Mouse (Mus musculus): Measurements from ENCODE around the gene Cxcl17.
"Not testable (repeated sequence)": the region's sequence is repeated elsewhere in the genome, so short reads cannot be mapped to it uniquely, and the experiment has no call there.

The Cxcl17 gene

DNA sequence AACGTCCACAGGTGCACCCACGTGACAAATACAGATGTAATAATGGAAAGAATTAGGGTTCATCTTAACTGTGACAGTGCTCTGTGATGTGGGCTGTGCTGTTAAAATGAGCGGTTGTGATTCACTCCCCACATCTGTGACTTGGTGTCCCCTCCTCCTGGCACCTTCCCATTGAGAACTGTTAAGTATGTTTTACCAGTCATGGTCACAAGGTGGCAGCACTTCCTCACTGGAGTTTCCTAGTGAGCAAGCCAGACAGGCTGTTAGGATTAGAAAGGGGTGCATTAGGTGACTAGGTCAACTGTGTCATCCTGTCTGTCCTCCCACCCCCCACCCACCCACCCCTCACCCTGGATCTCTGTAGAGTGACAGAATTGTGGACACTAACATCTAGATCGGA is 11.7 kb upstream of the Cxcl17 start:
- peak; percentile 90 for DNase-seq (ENCODE audit: low read depth)

GRCm38 (mm10) chr7:25422286-25422841 is 9.7 kb upstream of the Cxcl17 start:
- DNase-seq (ENCODE audit: low read depth): no peak

DNA sequence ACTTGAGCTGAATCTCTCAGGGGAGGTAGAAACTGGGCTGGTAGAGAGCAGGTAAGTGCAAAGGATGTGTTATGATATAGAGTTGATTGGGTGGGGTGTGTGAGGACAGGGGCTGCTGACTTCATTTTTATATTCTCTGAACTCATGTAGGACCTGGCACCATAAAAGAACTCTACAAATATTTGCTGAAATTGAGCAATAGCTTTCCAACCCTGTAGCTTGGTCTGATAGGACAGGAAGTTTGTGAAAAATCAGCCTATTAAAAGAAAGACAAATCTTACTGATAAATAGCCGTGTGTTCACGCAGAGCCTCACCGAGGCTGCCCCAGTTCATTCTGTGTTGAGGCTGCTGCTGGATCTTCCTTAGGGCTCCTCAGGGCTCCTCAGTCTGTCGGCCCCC is 7.3 kb upstream of the Cxcl17 start:
- DNase-seq (ENCODE audit: low read depth): no peak

GRCm38 (mm10) chr7:25419536-25419935 is 6.8 kb upstream of the Cxcl17 start:
- no peak for DNase-seq (ENCODE audit: low read depth)

- DNase-seq (ENCODE audit: low read depth): no peak
Measured at GRCm38 (mm10) chr7:25417597-25417996, 4.9 kb upstream of the Cxcl17 start.

GRCm38 (mm10) chr7:25411861-25412260 is 825 bp downstream of the Cxcl17 start:
- no peak for DNase-seq (ENCODE audit: low read depth)

DNA sequence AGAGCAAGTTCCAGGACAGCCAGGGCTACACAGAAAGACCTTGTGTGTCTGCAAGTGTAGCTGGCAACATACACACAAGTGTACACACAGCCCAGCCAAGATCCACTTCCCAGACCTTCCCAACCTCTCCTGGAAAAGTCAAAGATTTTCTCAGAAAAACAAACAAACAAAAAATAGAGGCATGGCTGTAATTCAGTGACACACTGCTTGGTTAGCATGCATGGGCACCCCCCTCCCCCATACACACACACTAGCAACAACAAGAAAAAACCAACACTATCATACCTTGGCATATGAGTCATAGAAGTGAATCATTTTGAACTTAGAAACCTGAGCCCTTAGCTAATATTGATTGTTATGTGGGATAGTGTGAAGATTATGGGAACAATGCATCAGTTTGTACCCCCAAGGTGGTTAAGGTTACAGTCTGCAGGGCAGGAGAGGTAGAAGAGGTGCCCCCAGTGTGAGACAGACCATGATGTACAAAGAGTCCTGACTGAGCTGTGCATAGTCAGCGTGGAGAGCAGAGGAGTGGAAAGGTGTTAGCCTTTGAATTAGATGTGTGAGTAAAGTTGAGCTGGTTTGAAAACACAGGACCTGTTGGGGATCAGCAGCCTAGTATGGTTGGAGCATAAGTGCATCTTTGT is 1.6 kb downstream of the Cxcl17 start:
- DNase-seq (ENCODE audit: low read depth): no peak

GRCm38 (mm10) chr7:25409114-25409760 is 3.4 kb downstream of the Cxcl17 start:
- DNase-seq (ENCODE audit: low read depth): peak; percentile 53

DNA sequence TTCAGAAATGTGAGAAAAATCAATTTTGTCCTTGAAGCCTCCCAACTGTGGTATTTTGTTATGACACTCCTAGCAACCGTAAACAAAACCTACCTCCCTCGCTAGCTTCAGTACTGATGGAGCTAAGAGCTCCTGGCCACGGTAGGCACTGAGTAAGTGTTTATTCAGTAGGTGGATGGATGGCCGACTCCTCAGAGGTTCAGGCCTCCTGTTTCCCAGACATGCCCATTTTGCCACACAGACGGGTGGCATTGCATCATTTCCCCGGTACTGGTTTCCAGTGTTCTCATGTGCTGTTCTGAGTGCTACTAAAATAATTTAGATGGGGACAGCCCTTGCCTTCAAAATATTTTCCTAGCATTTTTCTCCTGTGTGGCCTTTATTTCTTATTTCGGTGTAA is 6.2 kb downstream of the Cxcl17 start:
- no peak for DNase-seq (ENCODE audit: low read depth)

DNA sequence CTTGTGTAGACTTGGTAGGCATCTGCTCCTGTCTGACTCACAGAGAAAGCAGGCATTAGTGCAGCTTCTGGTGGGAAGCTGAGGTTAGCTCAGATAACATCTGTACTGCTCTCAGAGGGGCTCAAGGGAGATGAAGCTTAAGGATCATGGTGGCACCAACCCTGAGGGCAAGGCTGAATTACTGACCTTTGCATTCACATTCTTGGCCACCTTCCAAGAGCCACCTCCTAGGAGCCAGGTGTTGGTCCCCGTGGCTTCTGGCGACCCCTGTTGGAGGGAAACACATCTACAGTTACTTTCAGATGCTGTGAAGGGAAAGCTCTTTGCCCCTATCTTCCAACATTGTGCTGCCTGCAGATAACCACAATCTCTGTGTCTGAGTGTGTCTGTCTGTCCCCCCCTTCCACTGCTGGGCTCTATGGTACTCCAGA is 10.0 kb downstream of the Cxcl17 start:
- DNase-seq (ENCODE audit: low read depth): peak; percentile 68

GRCm38 (mm10) chr7:25401986-25402385 is 10.7 kb downstream of the Cxcl17 start:
- DNase-seq (ENCODE audit: low read depth): no peak

DNA sequence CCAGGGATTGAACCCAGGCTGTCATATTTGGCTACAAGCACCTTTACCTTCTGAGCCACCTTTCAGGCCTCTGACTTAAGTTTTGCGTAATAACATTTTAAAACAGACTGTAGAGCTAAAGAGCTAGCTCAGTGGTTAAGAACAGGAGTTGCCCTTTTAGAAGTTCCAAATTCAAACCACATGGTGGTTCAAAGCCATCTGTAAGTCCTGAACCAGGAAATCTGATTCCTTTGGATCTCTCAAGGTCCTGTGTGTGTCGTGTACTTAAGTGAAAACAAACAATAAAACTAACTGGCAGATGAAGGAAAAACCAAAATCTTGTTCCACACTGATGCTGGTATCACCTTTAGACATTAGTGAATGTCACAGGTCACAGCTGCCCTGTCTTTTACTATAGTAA is 11.1 kb downstream of the Cxcl17 start:
- no peak for DNase-seq (ENCODE audit: low read depth)

DNA sequence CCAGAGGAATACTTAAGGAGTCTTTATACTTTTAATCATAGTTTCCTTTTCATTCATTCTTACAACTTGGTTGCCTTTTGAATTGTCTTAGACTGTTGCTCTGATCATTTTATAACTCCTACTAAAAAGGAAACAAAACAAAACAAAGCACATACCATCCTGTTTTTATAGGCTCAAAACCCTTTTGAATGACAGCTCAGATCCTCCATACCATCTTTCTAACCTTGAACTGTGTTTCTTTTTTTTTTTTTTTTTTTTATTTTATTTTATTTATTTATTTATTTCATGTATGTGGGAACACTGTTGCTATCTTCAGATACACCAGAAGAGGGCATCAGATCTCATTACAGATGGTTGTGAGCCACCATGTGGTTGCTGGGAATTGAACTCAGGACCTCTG is 13.7 kb downstream of the Cxcl17 start:
- DNase-seq (ENCODE audit: low read depth): not testable (repeated sequence)

GRCm38 (mm10) chr7:25398610-25399009 is 14.1 kb downstream of the Cxcl17 start, which contains the start of gene Lipe:
Gene Lipe, minus strand, starts transcription at chr7:25398710.
- DNase-seq (ENCODE audit: low read depth): no peak

DNA sequence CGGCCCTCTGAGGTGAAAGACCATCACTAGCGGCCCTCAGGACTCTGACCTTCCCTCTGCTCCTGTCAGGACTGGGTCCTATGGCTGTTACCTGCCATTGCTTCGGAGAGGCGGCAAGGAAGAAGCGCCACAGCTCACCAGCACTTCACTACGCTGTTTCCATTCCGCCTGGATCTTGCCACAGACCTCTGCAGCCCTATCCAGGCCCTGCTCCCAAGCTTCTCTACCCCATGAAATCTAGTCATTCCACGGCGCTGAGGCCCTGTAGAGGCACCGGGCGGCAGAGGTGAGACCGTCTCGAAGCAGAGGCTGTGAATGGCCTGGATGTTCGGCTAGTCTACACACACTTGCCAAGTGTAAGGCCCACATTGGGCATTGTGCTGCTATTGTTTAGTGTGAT is 16.1 kb downstream of the Cxcl17 start:
- no peak for DNase-seq (ENCODE audit: low read depth)

DNA sequence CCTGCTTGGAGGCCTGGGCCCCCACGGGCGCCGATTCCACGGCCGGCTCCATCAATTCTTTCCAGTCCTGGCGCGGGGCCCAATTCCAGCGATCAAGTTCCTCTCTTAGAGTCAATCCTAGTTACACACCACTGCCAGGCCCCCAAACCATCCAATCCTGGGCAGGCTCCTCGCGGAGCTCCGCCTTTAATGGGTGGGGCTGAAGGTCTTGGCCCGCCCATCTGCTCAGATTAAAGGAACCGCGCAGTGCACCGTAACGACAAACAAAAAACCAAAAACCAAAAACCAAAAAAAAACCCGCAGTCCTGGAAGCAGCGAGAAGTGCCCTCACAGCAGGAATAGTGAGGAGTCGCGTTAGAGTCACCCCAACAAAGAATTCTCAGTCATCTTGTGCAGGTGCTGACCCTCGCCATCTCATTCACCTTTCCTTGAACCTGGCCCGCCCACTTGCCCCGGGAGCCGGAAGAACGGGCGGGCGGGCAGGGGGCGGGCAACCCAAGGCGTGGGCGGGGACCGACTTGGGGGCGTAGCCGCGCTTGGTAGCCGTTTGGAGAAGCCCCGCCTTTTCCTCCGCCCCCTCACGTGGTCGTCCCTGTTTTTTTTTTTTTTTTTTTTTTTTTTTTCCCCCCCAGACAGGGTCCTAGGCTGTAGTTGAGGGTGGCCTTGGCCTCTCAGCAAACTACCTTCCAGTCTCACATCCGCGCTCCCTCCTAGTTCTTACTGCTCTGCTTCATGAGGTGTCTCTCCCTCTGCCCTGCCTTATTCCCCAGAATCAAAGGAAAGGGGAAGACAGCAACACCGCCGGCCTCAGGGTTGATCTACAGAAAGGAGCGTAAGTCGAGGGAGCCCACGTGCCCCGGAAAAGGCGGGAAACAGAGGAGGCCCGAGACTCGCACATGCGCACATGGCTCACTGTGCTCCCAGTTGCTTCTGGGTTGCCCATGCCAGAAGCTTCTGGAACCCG is 16.8 kb downstream of the Cxcl17 start:
- peak; percentile 97 for DNase-seq (ENCODE audit: low read depth)

GRCm38 (mm10) chr7:25395186-25395557 is 17.5 kb downstream of the Cxcl17 start:
- DNase-seq (ENCODE audit: low read depth): no peak

GRCm38 (mm10) chr7:25394754-25395153 is 17.9 kb downstream of the Cxcl17 start:
- no peak for DNase-seq (ENCODE audit: low read depth)

DNA sequence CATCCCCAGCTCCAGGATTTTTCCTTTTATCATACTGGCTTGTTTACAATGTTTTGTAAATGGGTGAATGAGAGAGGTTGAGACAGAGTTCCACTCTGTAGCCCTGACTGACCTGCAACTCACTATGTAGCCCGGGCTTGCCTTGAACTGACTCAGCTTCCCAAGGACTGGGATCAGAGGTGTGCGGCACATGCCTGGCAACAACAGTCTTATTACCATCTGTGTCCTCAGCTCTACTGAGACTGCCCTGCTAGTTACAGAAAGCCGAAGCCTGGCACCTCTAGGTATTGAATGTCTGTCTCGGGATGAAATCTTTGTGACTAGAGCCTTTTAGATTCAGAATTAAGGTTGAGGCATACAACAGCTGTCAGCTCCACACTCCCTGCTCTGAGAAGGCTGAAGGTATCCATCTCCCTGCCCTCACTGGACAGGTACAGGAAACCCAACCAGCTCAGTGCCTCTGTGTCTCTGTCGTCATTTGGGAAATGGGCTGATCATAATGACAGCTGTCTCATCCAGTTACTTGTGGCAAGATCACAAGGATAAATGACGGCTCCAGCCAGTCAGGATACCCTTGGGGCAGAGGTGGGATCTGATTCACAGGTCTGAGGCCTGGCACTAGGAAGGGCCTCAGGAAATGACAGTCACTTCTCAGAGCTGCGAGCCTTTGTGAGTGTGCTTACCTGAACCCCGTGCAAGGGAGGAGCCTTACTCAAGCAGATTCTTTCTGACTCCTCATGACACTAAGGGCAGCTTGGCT is 19.1 kb downstream of the Cxcl17 start:
- DNase-seq (ENCODE audit: low read depth): no peak

- no peak for DNase-seq (ENCODE audit: low read depth)
Measured at GRCm38 (mm10) chr7:25392851-25393250, 19.8 kb downstream of the Cxcl17 start.

DNA sequence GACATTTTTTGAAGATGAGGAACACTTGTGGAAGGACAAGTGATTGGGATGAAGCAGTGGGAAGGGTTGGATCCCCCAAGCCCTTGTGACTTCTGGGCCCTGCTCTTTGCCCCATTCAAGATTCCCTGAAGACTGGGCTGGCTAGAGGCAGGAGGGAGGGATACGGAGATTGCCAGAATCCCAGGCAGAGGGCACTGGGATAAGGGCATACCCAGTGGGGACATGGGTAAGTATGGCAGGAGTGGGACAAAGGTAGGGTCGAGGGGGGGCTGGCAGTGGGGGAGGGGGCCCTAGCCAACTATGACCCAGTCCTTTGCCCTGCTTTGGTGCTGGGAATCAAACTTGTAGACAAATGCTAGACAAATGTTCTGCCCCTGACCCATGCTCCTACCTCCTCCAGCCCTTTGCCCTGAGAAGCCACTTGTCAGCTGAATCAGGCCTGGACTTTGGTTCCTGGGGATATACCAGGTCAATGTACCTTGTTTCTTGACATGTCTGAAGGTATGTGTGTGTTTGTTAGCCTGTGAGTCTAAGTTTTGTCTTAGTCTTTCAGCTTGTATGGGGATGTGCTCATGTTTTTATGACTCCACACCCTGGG is 20.7 kb downstream of the Cxcl17 start:
- DNase-seq (ENCODE audit: low read depth): no peak

Data from naive thymus-derived CD4-positive, alpha-beta T cell, adult 2 months (primary cell).